Comparison of ENCODE assay signal across 27 mouse cellular contexts in the genomic region with DNA sequence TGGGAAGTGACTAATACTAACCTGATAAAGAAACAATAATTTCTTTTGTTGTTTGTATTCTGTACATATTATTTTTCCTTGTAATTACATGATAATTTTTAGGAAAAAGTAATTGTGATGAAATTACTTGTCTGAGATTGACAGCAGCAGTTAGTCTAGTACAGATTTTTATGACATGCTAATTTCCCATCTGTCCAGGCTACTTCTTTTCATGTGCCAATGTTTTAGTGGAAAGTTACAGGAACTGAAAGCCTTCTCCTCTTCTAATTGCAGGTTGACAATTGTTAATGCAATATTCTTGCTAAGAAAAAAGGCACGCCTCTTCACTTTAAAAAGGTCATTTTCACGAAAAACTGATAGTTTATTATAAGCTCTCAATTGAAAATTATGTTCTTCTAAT.
"Had no signal": no experiment of that assay in that cellular context is flagged by ENCODE, and none has a peak within 500 bp of the region (broad histone marks: within the 10 kb centered on the region; RNA-seq: fewer than 3 reads in every experiment).

No protein-coding gene starts in this region.

- DNase-seq: gastrocnemius, postnatal 14 days; gastrocnemius, postnatal 36 days; heart, adult 11 months; heart, adult 2 months; heart, postnatal 14 days; heart, postnatal 36 days; kidney, adult 11 months; kidney, adult 2 months; kidney, adult 9 months; kidney, postnatal 14 days; kidney, postnatal 36 days; layer of hippocampus, adult 9-11 months; layer of hippocampus, postnatal 36 days; left cerebral cortex, postnatal 4 days had no signal

- H3K36me3 ChIP-seq: heart, embryonic 13.5 days; heart, embryonic 15.5 days; hindbrain, embryonic 13.5 days; hindbrain, embryonic 15.5 days; kidney, embryonic 15.5 days; limb, embryonic 13.5 days; limb, embryonic 15.5 days; liver, embryonic 12.5 days had no signal

- H3K27ac ChIP-seq: heart, adult 2 months; heart, embryonic 13.5 days; heart, embryonic 15.5 days; hindbrain, embryonic 13.5 days; hindbrain, embryonic 15.5 days; hindbrain, postnatal 0 days; kidney, embryonic 15.5 days; kidney, postnatal 0 days; limb, embryonic 13.5 days; limb, embryonic 15.5 days; liver, embryonic 12.5 days; liver, embryonic 14.5 days had no signal

- H3K4me2 ChIP-seq: heart, embryonic 11.5 days; heart, embryonic 13.5 days; heart, embryonic 15.5 days; hindbrain, embryonic 13.5 days; hindbrain, embryonic 15.5 days; kidney, embryonic 15.5 days; limb, embryonic 13.5 days; limb, embryonic 15.5 days; liver, embryonic 12.5 days had no signal

- H3K4me3 ChIP-seq: heart, adult 2 months; heart, embryonic 13.5 days; heart, embryonic 15.5 days; hindbrain, embryonic 13.5 days; hindbrain, embryonic 15.5 days; kidney, embryonic 15.5 days; limb, embryonic 13.5 days; limb, embryonic 15.5 days; liver, embryonic 12.5 days had no signal

- H3K9ac ChIP-seq: heart, embryonic 13.5 days; heart, embryonic 15.5 days; hindbrain, embryonic 13.5 days; hindbrain, embryonic 15.5 days; kidney, embryonic 15.5 days; limb, embryonic 13.5 days; limb, embryonic 15.5 days; liver, embryonic 12.5 days; liver, embryonic 14.5 days had no signal

- H3K4me1 ChIP-seq: heart, embryonic 13.5 days; heart, embryonic 15.5 days; hindbrain, embryonic 13.5 days; hindbrain, embryonic 15.5 days; kidney, embryonic 15.5 days; limb, embryonic 13.5 days; limb, embryonic 15.5 days; liver, embryonic 12.5 days had no signal

- H3K9me3 ChIP-seq: heart, embryonic 13.5 days; heart, embryonic 15.5 days; hindbrain, embryonic 13.5 days; hindbrain, embryonic 15.5 days; kidney, embryonic 15.5 days; limb, embryonic 13.5 days; limb, embryonic 15.5 days; liver, embryonic 12.5 days had no signal

- ATAC-seq: hindbrain, postnatal 0 days; intestine, embryonic 16.5 days; liver, embryonic 12.5 days had no signal

- H3K27me3 ChIP-seq: heart, embryonic 13.5 days; heart, embryonic 15.5 days; hindbrain, embryonic 13.5 days; hindbrain, embryonic 15.5 days; kidney, embryonic 15.5 days; limb, embryonic 13.5 days; limb, embryonic 15.5 days; liver, embryonic 12.5 days had no signal
